Mouse (Mus musculus): ENCODE data around the gene Cers3.

Gene Cers3

GRCm38 (mm10) chr7:66779944-66780942, 36.9 kb downstream of the Cers3 start:
- DNase-seq (ENCODE audit: low read depth): no peak

DNA sequence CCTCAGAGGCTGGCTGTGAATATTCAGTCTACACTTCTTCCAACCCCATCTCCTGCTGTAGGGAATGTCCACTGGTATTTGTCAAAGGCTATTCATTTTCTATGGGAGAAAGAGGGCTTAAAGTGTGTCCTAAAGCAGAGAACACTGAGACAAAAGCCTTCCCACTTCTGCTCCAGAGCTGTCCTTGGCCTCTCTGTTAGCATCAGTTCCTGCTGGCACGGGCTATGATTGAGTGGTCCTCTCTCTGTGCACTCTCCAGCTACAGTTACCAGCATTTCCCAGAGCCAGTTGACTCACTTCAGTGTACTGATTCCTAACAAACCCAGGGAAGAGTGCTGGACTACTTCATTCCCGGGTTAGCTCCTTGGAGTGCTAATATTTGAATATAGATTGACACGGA, 43.2 kb downstream of the Cers3 start:
- DNase-seq (ENCODE audit: low read depth): no peak

DNA sequence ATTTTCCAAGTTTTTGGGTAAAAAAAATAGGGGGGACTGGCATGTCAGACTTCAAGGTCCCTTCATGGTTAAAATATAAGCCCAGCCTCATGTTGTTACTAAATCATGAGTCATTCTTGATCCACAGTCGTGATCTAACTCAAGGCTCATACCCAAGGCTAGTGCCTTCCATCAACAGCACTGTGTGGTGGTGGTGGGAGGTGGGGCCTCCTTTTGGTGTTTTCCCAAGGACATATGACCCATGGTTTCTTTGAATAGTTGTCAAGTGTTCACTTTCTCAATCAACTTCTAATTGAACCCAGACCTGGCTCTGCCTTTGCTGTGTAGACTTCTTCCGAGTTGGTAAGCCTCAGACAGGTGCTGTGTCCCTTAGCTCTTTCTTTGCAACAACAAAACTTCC, 44.5 kb downstream of the Cers3 start:
- DNase-seq (ENCODE audit: low read depth): no peak

- DNase-seq (ENCODE audit: low read depth): no peak
Measured at GRCm38 (mm10) chr7:66789860-66790748, 46.8 kb downstream of the Cers3 start.

DNA sequence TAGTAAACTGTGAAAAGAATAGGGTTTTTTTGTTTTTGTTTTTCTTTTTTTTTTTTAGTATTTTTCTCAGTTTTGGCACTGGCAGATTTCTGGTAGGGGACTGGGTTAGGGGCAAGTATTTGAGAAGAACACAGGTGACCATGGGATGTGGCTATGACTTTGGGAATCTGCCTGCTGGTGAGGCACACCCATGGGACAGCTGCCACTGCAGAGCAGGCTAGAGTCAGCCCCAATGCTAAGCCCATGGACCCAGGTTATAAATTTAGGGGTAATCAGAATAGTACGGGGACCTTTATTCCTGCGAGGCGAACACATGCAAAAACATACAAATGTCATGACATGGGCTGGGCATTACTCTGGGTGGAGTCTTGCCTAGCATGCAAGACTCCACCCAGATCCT, 47.7 kb downstream of the Cers3 start:
- DNase-seq (ENCODE audit: low read depth): no peak

DNA sequence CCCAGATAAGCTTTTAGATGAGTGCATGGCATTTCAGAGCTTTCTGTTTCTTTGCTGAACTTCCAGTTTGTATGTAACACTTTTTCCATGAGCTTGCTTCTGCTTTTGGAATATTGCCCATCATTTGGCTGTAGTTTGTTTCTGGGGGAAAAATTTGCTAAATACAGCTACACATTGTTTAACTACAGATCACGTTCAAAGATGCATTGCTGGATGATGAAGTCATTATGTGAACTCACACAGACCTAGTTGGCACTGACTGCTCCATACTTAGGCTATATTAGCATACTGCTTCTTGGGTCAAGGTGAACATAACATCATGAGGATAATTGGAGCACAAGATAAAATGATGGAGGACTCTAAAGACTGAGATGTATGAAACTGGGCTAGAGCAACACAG, 53.6 kb downstream of the Cers3 start:
- DNase-seq (ENCODE audit: low read depth): no peak

DNA sequence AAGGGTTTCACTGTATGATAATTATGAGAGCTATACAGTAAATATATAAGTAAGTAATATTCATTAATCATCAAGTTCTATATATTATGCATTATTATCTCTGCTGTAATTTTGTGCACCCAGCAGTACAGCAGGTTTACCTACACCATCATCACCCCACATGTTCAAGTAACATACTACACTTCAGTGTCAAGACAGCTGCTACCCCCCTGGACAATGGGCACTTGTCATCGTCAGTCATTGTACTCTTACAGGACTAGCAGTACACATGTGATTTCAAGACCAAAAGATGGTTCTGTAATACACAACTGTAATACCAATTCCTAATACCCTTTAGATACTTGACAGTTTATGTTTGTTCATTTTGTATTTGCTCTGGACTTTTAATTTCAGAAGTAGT, 54.0 kb downstream of the Cers3 start:
- no peak for DNase-seq (ENCODE audit: low read depth)

GRCm38 (mm10) chr7:66798826-66799225, 55.5 kb downstream of the Cers3 start:
- no peak for DNase-seq (ENCODE audit: low read depth)

DNA sequence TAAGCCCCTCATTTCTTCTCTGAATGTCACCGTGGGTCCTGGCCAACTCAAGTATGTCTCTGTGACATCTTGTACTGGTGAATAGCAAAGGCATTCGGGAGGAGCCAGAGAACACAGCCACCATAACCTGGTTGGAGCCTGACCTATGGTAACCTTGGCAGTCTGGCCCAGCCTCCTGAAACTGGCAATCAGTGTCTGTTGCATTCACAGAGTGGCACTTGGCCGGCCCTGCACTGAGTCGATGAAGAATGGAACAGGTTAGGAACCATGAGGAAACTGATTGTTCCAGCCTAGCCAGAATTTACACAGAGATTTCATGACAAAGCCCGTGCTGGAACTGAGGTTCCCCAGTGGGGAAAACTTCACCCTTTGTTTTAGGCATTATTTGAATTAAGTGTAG, 57.5 kb downstream of the Cers3 start:
- DNase-seq (ENCODE audit: low read depth): no peak

- no peak for DNase-seq (ENCODE audit: low read depth)
Measured at GRCm38 (mm10) chr7:66801785-66802184, 58.5 kb downstream of the Cers3 start.

- no peak for DNase-seq (ENCODE audit: low read depth)
Measured at GRCm38 (mm10) chr7:66803798-66804197, 60.5 kb downstream of the Cers3 start.

- no peak for DNase-seq (ENCODE audit: low read depth)
Measured at GRCm38 (mm10) chr7:66806801-66807200, 63.5 kb downstream of the Cers3 start.

DNA sequence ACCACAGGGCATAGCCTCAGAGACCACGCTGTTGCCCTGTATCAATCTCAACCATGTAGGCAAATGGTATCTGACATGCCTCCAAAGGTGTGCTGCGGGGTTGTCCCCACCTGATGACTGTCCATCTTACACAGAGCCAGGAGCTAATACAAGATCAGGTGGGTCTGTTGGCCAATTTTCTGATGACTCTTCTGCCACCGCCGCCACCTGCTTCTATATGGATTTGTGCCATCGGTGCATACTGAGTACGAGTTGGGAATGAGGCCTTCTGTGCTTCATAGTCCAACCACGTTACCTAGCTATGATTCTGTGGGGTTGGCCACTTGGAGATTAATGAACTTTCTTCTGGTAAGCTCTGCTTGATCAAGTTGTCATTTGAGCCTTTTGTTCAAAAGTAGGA, 67.1 kb downstream of the Cers3 start:
- DNase-seq (ENCODE audit: low read depth): no peak

DNA sequence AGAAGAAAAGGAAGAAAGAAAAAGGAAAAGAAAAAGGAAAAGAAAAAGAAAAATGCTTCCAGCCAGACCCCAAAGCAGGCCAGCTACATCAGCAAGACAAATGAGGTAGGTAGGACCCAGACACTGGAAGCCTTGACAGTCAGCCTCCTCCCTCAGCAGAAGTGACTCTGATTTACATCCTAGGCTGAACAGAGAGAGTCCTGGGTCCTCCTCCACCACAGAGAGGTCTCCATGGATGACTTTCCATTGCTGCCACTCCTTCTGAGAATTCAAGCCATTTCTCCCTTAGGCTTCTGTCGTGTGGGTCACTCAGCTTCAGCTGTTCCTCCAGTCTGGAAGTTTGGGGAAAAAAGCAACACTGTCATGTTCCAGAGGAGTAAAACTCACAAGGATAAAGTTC, 68.0 kb downstream of the Cers3 start:
- DNase-seq (ENCODE audit: low read depth): no peak

- DNase-seq (ENCODE audit: low read depth): no peak
Measured at GRCm38 (mm10) chr7:66812289-66812688, 69.0 kb downstream of the Cers3 start.

DNA sequence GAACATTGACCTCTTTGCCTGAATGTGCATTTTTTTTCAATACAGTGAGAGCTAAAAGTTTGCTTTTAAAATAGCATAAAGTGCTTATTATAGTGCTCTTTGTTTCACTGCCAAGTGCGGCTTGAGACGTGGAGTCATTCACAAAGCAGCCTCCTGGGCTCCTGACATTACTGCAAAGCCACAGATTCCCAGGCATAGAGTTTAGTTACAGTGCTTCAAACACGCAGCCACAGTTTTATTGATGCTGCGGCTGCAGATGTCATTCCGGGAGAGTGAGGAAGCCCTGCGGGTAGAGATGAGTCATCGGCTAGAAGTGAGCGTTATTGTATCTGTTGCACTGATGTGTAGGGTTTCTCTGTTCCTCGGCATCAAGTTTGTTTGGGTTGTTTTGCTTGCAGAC, 69.4 kb downstream of the Cers3 start:
- DNase-seq (ENCODE audit: low read depth): no peak

- no peak for DNase-seq (ENCODE audit: low read depth)
Measured at GRCm38 (mm10) chr7:66813172-66813571, 69.9 kb downstream of the Cers3 start.

- DNase-seq (ENCODE audit: low read depth): no peak
Measured at GRCm38 (mm10) chr7:66815526-66815925, 72.2 kb downstream of the Cers3 start.

- peak; percentile 34 for DNase-seq (ENCODE audit: low read depth)
Measured at GRCm38 (mm10) chr7:66820034-66820433, 76.7 kb downstream of the Cers3 start.

- DNase-seq (ENCODE audit: low read depth): no peak
Measured at GRCm38 (mm10) chr7:66830803-66831202, 87.5 kb downstream of the Cers3 start.

- DNase-seq (ENCODE audit: low read depth): no peak
Measured at GRCm38 (mm10) chr7:66831295-66831694, 88.0 kb downstream of the Cers3 start.

- peak; percentile 88 for DNase-seq (ENCODE audit: low read depth)
Measured at GRCm38 (mm10) chr7:66839463-66840007, 96.2 kb downstream of the Cers3 start, which contains the start of gene Adamts17. TSS of gene Adamts17 (plus strand) at chr7:66839735.
